Mouse (Mus musculus) adrenal gland, postnatal 4 days (tissue): ENCODE results near the gene Dpp8. TPM values are rescaled to one million over a fixed set of nuclear protein-coding genes. Genes with fewer than 3 reads are reported as not detected.
A peak's percentile ranks its signal among the peaks of the same experiment; 100 is the strongest.

Experiments
- DNase-seq, 2 experiments: peaks; one replicate each; pipeline ENCODE4 v3.0.0; 2021 to 2022; ENCODE audit warnings: low spot score in 2 of 2, mixed read lengths in 2 of 2
- total RNA-seq, 2 experiments: library from RNA; stranded (reverse); gene quantifications; 2 replicates each; pipeline ENCODE4 v1.2.3; 2021

The Dpp8 gene
- total RNA-seq, 2 experiments from 2014 or later = 94.2 to 94.8 TPM

DNA sequence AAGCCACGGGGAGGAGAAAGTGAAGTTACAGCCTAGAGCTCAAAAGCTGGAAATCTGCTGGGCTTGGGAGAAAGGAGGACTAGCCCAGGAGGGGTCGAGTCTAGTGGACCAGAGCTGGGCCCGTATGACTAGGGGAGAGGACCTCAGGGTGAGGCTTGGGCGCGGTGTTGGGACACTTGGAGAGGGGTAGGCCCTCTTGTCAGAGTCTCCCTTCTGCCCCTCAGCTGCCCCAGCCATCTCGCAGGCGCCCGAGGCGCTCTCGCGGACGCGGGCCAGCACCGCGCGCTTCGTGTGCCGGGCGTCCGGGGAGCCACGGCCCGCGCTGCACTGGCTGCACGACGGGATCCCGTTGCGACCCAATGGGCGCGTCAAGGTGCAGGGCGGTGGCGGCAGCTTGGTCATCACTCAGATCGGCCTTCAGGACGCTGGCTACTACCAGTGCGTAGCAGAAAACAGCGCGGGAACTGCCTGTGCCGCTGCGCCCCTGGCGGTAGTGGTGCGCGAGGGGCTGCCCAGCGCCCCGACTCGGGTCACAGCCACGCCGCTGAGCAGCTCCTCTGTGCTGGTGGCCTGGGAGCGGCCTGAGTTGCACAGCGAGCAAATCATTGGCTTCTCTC lies 91.4 kb downstream of the Dpp8 start:
- DNase-seq = peak in 1 of 2 experiments; percentile 37

DNA sequence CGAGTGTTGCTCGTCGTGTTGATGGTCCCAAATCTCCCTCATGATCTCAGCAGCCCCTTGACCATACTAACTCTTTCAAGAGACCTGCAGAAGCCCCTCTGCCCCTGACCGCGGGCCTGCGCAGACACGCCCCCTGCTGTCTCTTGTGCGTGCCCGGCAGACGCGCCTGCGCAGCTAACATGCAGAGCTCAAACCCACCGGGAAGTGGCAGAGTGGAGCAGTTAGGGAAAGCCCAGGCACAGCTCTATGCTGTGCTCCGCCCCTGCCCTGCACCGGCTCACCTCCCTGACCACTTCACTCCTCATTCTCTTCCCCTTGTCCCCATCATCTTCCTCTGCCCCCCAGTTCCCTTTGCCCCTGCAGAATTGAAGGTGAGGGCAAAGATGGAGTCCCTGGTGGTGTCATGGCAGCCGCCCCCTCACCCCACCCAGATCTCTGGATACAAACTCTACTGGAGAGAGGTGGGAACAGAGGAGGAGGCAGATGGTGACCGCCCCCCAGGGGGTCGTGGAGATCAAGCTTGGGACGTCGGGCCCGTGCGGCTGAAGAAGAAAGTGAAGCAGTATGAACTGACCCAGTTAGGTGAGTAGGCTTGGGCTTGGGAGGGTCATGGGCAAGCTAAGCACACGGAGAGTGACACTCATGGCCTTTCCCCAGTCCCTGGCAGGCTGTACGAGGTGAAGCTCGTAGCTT lies 96.1 kb downstream of the Dpp8 start:
- peak in 1 of 2 experiments; percentile 41 for DNase-seq

DNA sequence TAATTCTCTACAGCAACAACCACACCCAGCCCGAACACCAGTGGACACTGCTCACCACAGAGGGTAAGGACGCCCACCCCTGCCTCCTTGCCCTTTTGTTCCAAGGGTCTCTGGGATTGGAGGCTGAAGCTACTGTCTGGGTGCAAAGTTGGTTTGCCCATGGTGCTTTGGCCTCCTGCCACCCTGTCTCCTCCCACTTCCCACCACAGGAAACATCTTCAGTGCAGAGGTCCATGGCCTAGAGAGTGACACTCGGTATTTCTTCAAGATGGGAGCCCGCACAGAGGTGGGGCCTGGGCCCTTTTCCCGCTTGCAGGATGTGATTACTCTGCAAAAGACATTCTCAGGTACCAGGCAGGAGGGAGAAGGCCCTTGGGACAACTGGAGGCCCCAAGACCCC lies 99.5 kb downstream of the Dpp8 start:
- DNase-seq = no peak

Other genes starting within 250 kb of the Dpp8 start
- gene Dennd4a, start 221.1 kb upstream of the Dpp8 start, total RNA-seq = 10 to 100 TPM; 19.5 to 21.8 TPM
- under 1 TPM in 1 of 2 experiments, not detected in 1; 0.08 TPM for gene Slc24a1, start 80.8 kb upstream of the Dpp8 start, total RNA-seq
- gene Ints14, start 71.5 kb upstream of the Dpp8 start, total RNA-seq = 10 to 100 TPM; 36.8 to 37.0 TPM
- gene Hacd3, start 10.7 kb upstream of the Dpp8 start, total RNA-seq = 100 to 1,000 TPM; 201 to 209 TPM
- 10 to 100 TPM; 36.6 to 41.9 TPM for gene Igdcc4, start 69.1 kb downstream of the Dpp8 start, total RNA-seq
- 1 to 10 TPM; 2.2 to 3.6 TPM for gene Igdcc3, start 108.8 kb downstream of the Dpp8 start, total RNA-seq
- gene Parp16, start 162.9 kb downstream of the Dpp8 start, total RNA-seq = 10 to 100 TPM; 23.2 to 27.0 TPM
- 1 to 10 TPM; 4.8 to 7.6 TPM for gene Cilp, start 232.8 kb downstream of the Dpp8 start, total RNA-seq